Mouse (Mus musculus): ENCODE results near the gene Htra2. TPM values are rescaled to one million over a fixed set of nuclear protein-coding genes. Genes with fewer than 3 reads are reported as not detected.

Htra2 gene
- polyA plus RNA-seq, 1 experiment from 2014 or later, result 32.9 TPM

DNA sequence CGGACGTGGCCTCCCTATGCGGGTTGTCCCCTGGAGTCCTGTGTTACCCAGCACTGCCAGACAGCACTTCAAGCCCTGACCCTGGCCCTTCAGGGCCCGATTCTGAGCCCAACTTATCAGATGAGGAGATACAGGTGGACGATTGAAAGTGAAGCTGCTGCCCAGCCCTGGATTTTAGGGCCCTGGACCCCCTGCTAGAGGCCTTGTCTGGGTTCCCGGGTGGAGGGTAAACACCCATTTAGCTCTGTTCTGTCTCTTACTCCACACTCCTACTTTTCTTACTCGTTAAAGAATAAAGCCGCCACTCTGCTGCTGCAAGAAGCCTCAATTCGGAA is 32.8 kb upstream of the Htra2 start:
- Histone ChIP-seq H3K9ac (ENCODE audit: low read length) (no peak overlapping the region), H3K4me1 (ENCODE audit: control insufficient read depth, insufficient read depth, low read length) (no peaks in the 10 kb centered on the region), H3K27me3 (replicated peaks; ENCODE audit: control insufficient read depth, insufficient read depth, low read length) (peaks cover 70% of the 10 kb centered on the region), H3K4me2 (ENCODE audit: low read length) (no peak overlapping the region), H3K4me3 (ENCODE audit: low read depth, low read length) (no peak overlapping the region), H3K36me3 (ENCODE audit: control insufficient read depth, insufficient read depth, low read length) (no peaks in the 10 kb centered on the region), H3K27ac (ENCODE audit: low read depth, low read length) (no peak overlapping the region), H3K9me3 (replicated peaks; ENCODE audit: control insufficient read depth, low read length) (no peaks in the 10 kb centered on the region)
- WGBS, result under 1% methylated on average over 9 of the region's 9 CpGs
- ATAC-seq, result no peak
- DNase-seq (ENCODE audit: low spot score), result no peak

DNA sequence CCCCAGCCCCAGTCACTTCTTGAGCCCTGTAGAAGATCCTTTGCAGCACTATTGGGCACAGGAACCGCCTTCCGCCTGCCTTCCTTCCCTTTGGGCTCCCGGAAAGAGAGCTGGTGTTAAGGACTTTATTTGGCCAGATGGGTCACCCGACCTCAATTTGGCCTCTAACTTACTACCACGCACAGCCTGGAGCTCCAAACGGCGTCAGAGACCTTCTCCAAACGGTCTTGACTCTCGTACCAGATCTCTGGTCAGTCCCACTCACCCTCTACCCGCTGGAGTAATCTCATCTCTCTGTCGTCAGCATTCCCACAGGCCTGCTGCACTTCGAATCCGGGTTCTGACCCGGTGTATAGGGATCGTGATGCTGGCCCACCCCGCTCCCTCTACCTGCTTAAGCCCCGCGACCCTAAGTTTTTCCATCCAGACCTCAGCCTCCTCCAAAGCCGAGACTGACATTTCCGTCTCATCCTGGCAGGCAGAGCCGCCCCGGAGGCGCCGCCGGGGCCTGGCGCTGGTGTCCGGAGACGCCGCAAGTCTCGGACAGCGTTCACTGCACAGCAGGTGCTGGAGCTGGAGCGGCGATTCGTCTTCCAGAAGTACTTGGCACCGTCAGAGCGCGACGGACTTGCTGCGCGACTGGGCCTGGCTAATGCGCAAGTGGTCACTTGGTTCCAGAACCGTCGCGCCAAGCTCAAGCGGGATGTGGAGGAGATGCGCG is 32.3 kb upstream of the Htra2 start:
- Histone ChIP-seq H3K9me3 (replicated peaks; ENCODE audit: control insufficient read depth, low read length) (no peaks in the 10 kb centered on the region), H3K36me3 (ENCODE audit: control insufficient read depth, insufficient read depth, low read length) (0 out of 2 replicates have a peak, but pooled peaks cover under 1% of the 10 kb centered on the region), H3K27me3 (replicated peaks; ENCODE audit: control insufficient read depth, insufficient read depth, low read length) (peaks cover 75% of the 10 kb centered on the region), H3K9ac (ENCODE audit: low read length) (no peak overlapping the region), H3K27ac (ENCODE audit: low read depth, low read length) (no peak overlapping the region), H3K4me2 (ENCODE audit: low read length) (0 out of 2 replicates have a peak overlapping the region, but pooled peaks have one; percentile 4), H3K4me3 (ENCODE audit: low read depth, low read length) (peak overlapping the region; percentile 8; the same call in 1 of the 2 replicates), H3K4me1 (ENCODE audit: control insufficient read depth, insufficient read depth, low read length) (no peaks in the 10 kb centered on the region)
- ATAC-seq (no peak), DNase-seq (ENCODE audit: low spot score) (no peak)
- WGBS, result under 1% methylated on average over 47 of the region's 47 CpGs

DNA sequence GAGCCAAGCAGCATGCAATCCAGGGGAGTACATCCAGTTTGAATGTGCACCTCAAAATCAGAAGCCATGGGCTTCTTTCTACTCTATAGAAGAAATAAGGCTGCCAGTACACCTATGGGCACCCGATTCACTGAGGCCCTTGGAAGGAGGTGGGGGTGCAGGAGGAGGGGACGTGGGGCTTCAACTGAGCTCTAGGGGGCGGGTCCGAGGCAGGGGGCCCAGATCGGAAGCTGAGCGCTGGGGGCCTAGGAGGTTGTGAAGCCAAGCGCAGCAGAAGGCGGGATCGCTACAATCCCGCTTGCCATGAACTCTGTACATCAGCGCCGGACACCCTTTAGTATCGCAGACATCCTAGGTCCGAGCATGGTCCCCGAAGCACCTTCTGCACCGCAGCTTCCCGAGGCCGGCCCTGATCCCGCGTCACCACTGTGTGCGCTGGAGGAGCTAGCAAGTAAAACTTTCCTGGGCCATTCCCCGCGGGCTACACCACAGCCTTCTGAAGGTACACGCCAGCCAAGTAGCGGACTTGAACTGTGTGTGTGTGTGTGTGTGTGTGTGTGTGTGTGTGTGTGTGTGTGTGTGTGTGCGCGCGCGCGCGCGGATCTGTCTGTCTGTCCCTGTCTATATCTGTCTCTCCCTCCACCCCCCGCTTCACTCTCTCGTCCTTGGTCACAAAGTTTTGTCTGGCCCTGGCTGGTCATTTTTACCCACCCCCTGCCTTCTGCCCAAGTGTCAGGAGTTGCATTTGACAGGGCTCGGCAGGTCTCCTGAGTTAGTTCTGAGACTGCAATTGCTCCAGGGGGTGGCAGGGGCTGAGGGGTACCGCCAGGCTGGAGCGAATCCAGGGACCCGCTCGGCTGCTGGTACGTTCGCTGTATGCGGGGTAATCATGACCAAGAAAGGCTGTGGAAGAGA is 31.3 kb upstream of the Htra2 start, which contains the start of gene Lbx2:
TSS of gene Lbx2 (plus strand) at position 247 of the 915 bp plus-strand sequence.
- H3K9me3 ChIP-seq (replicated peaks; ENCODE audit: control insufficient read depth, low read length), result no peaks in the 10 kb centered on the region
- H3K27me3 ChIP-seq (replicated peaks; ENCODE audit: control insufficient read depth, insufficient read depth, low read length), result peaks cover 76% of the 10 kb centered on the region
- 0 out of 2 replicates have a peak, but pooled peaks cover 5% of the 10 kb centered on the region for H3K36me3 ChIP-seq (ENCODE audit: control insufficient read depth, insufficient read depth, low read length)
- no peak within 1 kb of the TSS for H3K27ac ChIP-seq (ENCODE audit: low read depth, low read length)
- ATAC-seq (no peak), DNase-seq (ENCODE audit: low spot score) (no peak)
- H3K4me3 ChIP-seq (ENCODE audit: low read depth, low read length), result no peak within 1 kb of the TSS
- no peak within 1 kb of the TSS for H3K9ac ChIP-seq (ENCODE audit: low read length)
- H3K4me1 ChIP-seq (ENCODE audit: control insufficient read depth, insufficient read depth, low read length), result no peaks in the 10 kb centered on the region
- 2% methylated on average over 42 of the region's 42 CpGs for WGBS
- no peak within 1 kb of the TSS for H3K4me2 ChIP-seq (ENCODE audit: low read length)

DNA sequence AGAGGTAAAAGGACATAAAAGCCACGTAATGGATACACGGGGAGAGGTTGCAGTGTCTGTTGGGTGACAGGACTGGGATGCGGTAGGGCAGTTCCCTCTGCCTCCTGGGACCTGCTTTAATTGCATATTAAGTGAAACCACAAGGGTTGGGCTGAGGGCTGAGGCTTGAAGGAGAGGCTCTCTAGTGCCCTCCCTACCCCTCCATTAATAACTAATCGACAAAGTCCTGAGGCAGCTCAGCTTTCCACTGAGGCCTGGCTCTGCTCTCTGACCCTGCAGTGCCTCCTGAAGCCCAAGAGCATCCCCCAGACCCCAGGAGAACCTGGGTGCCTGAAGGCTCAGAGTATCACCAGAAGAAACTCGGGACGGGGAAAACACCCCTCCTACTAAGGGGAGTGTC is 29.4 kb upstream of the Htra2 start:
- Histone ChIP-seq H3K27ac (ENCODE audit: low read depth, low read length) (no peak overlapping the region), H3K4me2 (ENCODE audit: low read length) (no peak overlapping the region), H3K4me1 (ENCODE audit: control insufficient read depth, insufficient read depth, low read length) (no peaks in the 10 kb centered on the region), H3K9ac (ENCODE audit: low read length) (no peak overlapping the region), H3K4me3 (ENCODE audit: low read depth, low read length) (no peak overlapping the region), H3K27me3 (replicated peaks; ENCODE audit: control insufficient read depth, insufficient read depth, low read length) (peaks cover 66% of the 10 kb centered on the region), H3K9me3 (replicated peaks; ENCODE audit: control insufficient read depth, low read length) (no peaks in the 10 kb centered on the region), H3K36me3 (ENCODE audit: control insufficient read depth, insufficient read depth, low read length) (peaks cover 22% of the 10 kb centered on the region)
- no peak for ATAC-seq
- 2% methylated on average over 6 of the region's 6 CpGs for WGBS
- no peak for DNase-seq (ENCODE audit: low spot score)

DNA sequence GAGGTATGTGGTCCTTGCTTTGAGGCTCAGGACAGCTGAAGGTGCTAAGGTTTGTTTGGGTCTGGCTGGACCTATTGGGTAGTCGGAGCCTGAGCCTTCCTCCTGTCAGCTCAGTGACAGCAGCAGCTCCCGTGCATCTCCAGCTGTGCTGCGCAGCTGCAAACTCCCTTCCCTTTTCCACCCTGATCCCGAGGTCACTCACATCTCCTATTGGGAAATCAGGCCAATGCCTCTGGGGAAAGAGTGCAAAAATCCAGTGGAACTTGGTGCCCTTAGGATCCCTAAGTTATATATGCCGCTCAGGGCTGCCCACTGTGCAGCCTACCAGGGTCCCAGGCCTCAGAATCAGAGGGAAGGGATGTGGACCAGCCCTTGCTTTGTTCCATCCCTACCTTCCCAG is 28.4 kb upstream of the Htra2 start:
- Histone ChIP-seq H3K36me3 (ENCODE audit: control insufficient read depth, insufficient read depth, low read length) (peaks cover 22% of the 10 kb centered on the region), H3K27ac (ENCODE audit: low read depth, low read length) (no peak overlapping the region), H3K9me3 (replicated peaks; ENCODE audit: control insufficient read depth, low read length) (no peaks in the 10 kb centered on the region), H3K27me3 (replicated peaks; ENCODE audit: control insufficient read depth, insufficient read depth, low read length) (peaks cover 59% of the 10 kb centered on the region), H3K4me1 (ENCODE audit: control insufficient read depth, insufficient read depth, low read length) (peaks cover 5% of the 10 kb centered on the region; the same call in 1 of the 2 replicates), H3K9ac (ENCODE audit: low read length) (no peak overlapping the region), H3K4me2 (ENCODE audit: low read length) (no peak overlapping the region), H3K4me3 (ENCODE audit: low read depth, low read length) (no peak overlapping the region)
- no peak for ATAC-seq
- no peak for DNase-seq (ENCODE audit: low spot score)
- 14% methylated on average over 5 of the region's 5 CpGs for WGBS

DNA sequence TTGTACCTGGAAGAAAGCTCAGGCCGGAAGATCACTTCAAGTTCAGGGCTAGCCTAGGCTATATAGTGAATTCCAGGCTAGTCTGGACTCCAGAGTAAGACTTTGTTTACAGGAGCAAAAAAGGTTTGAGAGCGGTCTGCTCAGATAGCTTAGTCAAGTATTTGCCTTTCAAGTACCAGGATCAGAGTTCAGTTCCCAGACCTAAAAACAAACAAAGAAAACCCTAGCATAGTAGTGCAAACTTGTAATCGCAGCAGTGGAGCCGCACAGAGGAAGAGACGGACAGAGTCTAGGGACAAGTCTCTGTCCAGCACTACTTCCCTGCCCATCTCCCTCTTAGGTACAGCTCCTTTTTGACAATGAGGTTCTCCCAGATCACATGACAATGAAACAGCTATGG is 25.1 kb upstream of the Htra2 start:
- Histone ChIP-seq H3K9ac (ENCODE audit: low read length) (no peak overlapping the region), H3K4me2 (ENCODE audit: low read length) (no peak overlapping the region), H3K27ac (ENCODE audit: low read depth, low read length) (no peak overlapping the region), H3K36me3 (ENCODE audit: control insufficient read depth, insufficient read depth, low read length) (peaks cover 22% of the 10 kb centered on the region), H3K9me3 (replicated peaks; ENCODE audit: control insufficient read depth, low read length) (no peaks in the 10 kb centered on the region), H3K27me3 (replicated peaks; ENCODE audit: control insufficient read depth, insufficient read depth, low read length) (peaks cover 41% of the 10 kb centered on the region), H3K4me3 (ENCODE audit: low read depth, low read length) (no peak overlapping the region), H3K4me1 (ENCODE audit: control insufficient read depth, insufficient read depth, low read length) (peaks cover 5% of the 10 kb centered on the region; the same call in 1 of the 2 replicates)
- ATAC-seq, result no peak
- no peak for DNase-seq (ENCODE audit: low spot score)
- 97% methylated on average over 5 of the region's 5 CpGs for WGBS

DNA sequence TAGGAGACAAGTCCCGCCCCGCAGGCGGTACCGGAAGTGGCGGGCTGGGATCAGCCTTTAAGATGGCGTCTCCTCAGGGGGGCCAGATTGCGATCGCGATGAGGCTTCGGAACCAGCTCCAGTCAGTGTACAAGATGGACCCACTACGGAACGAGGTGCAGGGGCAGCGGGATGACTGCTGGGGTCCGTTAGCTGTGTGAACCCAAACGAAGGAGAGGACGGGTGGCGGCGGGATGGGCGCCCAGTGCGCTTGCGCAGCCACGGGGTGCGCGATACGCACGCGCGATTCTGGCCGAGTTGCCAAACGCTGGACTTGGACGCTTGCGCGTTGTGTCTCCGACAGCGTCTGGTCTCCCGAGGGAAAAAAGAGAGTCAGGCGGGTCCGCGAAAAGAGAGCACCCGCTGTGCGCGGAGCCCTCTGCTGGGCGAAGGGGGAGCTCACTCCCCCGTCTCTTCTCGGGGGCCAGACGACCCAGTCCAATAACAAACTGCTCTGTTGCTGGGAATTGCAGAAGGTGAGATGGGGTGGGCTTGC is 23.3 kb upstream of the Htra2 start:
- DNase-seq (ENCODE audit: low spot score) (peak; percentile 99), ATAC-seq (peak; percentile 96)
- H3K27ac ChIP-seq (ENCODE audit: low read depth, low read length), result peak overlapping the region; percentile 89
- peak overlapping the region; percentile 72 for H3K4me3 ChIP-seq (ENCODE audit: low read depth, low read length)
- WGBS, result under 1% methylated on average over 46 of the region's 46 CpGs
- peaks cover 5% of the 10 kb centered on the region; the same call in 1 of the 2 replicates for H3K4me1 ChIP-seq (ENCODE audit: control insufficient read depth, insufficient read depth, low read length)
- H3K36me3 ChIP-seq (ENCODE audit: control insufficient read depth, insufficient read depth, low read length), result peaks cover 22% of the 10 kb centered on the region
- H3K27me3 ChIP-seq (replicated peaks; ENCODE audit: control insufficient read depth, insufficient read depth, low read length), result peaks cover 36% of the 10 kb centered on the region
- peak overlapping the region; percentile 97 for H3K4me2 ChIP-seq (ENCODE audit: low read length)
- H3K9me3 ChIP-seq (replicated peaks; ENCODE audit: control insufficient read depth, low read length), result no peaks in the 10 kb centered on the region
- H3K9ac ChIP-seq (ENCODE audit: low read length), result peak overlapping the region; percentile 80

DNA sequence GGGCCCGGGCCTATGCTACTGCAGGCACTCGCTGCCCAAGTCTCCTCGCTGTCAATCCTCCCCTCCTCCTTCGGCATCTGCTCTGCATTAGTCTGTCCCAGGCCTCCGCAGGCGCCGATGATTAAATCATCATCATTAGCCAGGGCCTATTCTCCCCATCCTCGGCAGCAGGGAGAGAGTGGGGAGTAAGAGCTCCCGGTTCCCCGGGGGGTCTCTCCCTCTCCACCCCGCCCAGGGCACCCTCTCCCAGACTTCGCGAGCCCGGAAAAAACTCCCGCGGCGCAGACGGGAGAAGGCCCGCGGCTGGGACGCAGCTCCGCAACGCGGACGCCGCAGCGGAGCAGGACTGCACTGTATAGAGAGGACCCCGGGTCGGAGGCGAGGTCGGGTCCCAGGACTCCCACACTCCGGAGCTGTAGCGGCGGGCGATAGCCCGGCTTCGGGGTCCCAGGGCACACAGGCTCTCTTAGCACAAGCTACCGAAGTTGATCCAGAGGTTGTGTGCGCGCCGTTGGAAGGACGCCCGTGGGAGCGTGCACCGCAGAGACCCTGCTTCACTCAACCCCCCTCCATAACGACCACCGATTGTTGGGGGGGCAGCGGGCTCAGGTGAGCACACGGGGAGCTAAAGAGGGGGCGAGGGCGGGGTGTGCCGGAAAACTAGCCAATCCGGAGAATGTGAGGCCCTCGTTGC is 22.7 kb upstream of the Htra2 start, which contains the start of gene Pcgf1:
TSS of gene Pcgf1 (plus strand) at position 240 of the 694 bp plus-strand sequence.
- peak; percentile 49 for DNase-seq (ENCODE audit: low spot score)
- peak within 1 kb of the TSS; percentile 80 for H3K9ac ChIP-seq (ENCODE audit: low read length)
- WGBS, result 0% methylated on average over 51 of the region's 54 CpGs
- peaks cover 35% of the 10 kb centered on the region for H3K27me3 ChIP-seq (replicated peaks; ENCODE audit: control insufficient read depth, insufficient read depth, low read length)
- H3K4me1 ChIP-seq (ENCODE audit: control insufficient read depth, insufficient read depth, low read length), result peaks cover 5% of the 10 kb centered on the region; the same call in 1 of the 2 replicates
- H3K27ac ChIP-seq (ENCODE audit: low read depth, low read length), result peak within 1 kb of the TSS; percentile 89
- peak; percentile 66 for ATAC-seq
- H3K4me2 ChIP-seq (ENCODE audit: low read length), result peak within 1 kb of the TSS; percentile 97
- H3K4me3 ChIP-seq (ENCODE audit: low read depth, low read length), result peak within 1 kb of the TSS; percentile 72
- H3K36me3 ChIP-seq (ENCODE audit: control insufficient read depth, insufficient read depth, low read length), result peaks cover 22% of the 10 kb centered on the region
- H3K9me3 ChIP-seq (replicated peaks; ENCODE audit: control insufficient read depth, low read length), result no peaks in the 10 kb centered on the region

Measured in forebrain, embryonic 14.5 days (tissue).